Mouse (Mus musculus) ES-Bruce4 (cell line): ENCODE data around the gene Renbp. TPM values are rescaled to one million over a fixed set of nuclear protein-coding genes. Genes with fewer than 3 reads are reported as not detected.

Source experiments
- H3K27ac ChIP-seq: 2 replicates; pipeline ENCODE4 v1.5.1; 2012; ENCODE audit warnings: low read length, inconsistent platforms; ENCODE audit not compliant: insufficient read depth
- H3K27me3 ChIP-seq: 2 replicates; pipeline ENCODE4 v1.6.1; 2012; ENCODE audit warnings: mild to moderate bottlenecking, low read length, inconsistent platforms; ENCODE audit not compliant: control insufficient read depth, poor library complexity, insufficient read depth, severe bottlenecking
- H3K36me3 ChIP-seq: 2 replicates; pipeline ENCODE4 v1.6.1; 2012; ENCODE audit warnings: inconsistent platforms, mild to moderate bottlenecking, low read length, moderate library complexity; ENCODE audit not compliant: control insufficient read depth, poor library complexity, insufficient read depth, severe bottlenecking
- H3K4me1 ChIP-seq: one replicate; pipeline ENCODE4 v1.8.1; 2011; ENCODE audit warnings: low read length; ENCODE audit not compliant: control insufficient read depth, insufficient read depth
- H3K4me3 ChIP-seq: 2 replicates; pipeline ENCODE4 v1.5.1; 2011; ENCODE audit warnings: low read depth, mild to moderate bottlenecking, low read length
- H3K9ac ChIP-seq: 2 replicates; pipeline ENCODE4 v1.6.1; 2012; ENCODE audit warnings: low read depth, mild to moderate bottlenecking, inconsistent platforms; ENCODE audit not compliant: poor library complexity, severe bottlenecking
- H3K9me3 ChIP-seq: replicated peaks from 2 replicates; pipeline ENCODE4 v1.6.1; 2012; ENCODE audit warnings: mild to moderate bottlenecking, low read length, inconsistent platforms; ENCODE audit not compliant: control insufficient read depth, poor library complexity, insufficient read depth, severe bottlenecking
- CTCF ChIP-seq: IDR thresholded peaks from one replicate; pipeline ENCODE4 v1.8.1; 2011; ENCODE audit warnings: low read depth, low read length
- EP300 ChIP-seq: IDR thresholded peaks from 2 replicates; pipeline ENCODE4 v1.6.1; 2011; ENCODE audit warnings: low read depth, low read length; ENCODE audit not compliant: insufficient read depth
- POLR2A ChIP-seq: IDR thresholded peaks from one replicate; pipeline ENCODE4 v1.8.1; 2011; ENCODE audit warnings: low read length; ENCODE audit not compliant: insufficient read depth
- polyA plus RNA-seq: library from polyadenylated mRNA; stranded (reverse); fragments of >200 nt; gene quantifications from 2 replicates; pipeline ENCODE4 v1.2.4, GENCODE M21; 2011; ENCODE audit warnings: low read depth; ENCODE audit not compliant: missing spikeins, insufficient read depth, insufficient read length

Gene Renbp
- polyA plus RNA-seq, 1 experiment: 79.7 TPM

- TF ChIP-seq POLR2A: no peak
- TF ChIP-seq EP300: no peak
- TF ChIP-seq CTCF: no peak
- Histone ChIP-seq H3K9me3 (no peaks in the 10 kb centered on the region), H3K9ac (no peak overlapping the region), H3K4me3 (no peak overlapping the region), H3K36me3 (no peaks in the 10 kb centered on the region; the same call in 1 of the 2 replicates), H3K4me1 (no peaks in the 10 kb centered on the region), H3K27me3 (no peaks in the 10 kb centered on the region), H3K27ac (no peak overlapping the region)
Measured at GRCm38 (mm10) chrX:73969167-73969566, 38.5 kb upstream of the Renbp start.

- H3K27me3 ChIP-seq: no peaks in the 10 kb centered on the region
- H3K4me3 ChIP-seq: peak overlapping the region; percentile 99
- peaks cover 5% of the 10 kb centered on the region for H3K36me3 ChIP-seq
- no peaks in the 10 kb centered on the region for H3K4me1 ChIP-seq
- H3K27ac ChIP-seq: peak overlapping the region; percentile 97
- TF ChIP-seq POLR2A: no peak
- no peak for TF ChIP-seq CTCF
- no peak for TF ChIP-seq EP300
- peak overlapping the region; percentile 96 for H3K9ac ChIP-seq
- no peaks in the 10 kb centered on the region for H3K9me3 ChIP-seq
Measured at GRCm38 (mm10) chrX:73967177-73968075, 36.8 kb upstream of the Renbp start.

DNA sequence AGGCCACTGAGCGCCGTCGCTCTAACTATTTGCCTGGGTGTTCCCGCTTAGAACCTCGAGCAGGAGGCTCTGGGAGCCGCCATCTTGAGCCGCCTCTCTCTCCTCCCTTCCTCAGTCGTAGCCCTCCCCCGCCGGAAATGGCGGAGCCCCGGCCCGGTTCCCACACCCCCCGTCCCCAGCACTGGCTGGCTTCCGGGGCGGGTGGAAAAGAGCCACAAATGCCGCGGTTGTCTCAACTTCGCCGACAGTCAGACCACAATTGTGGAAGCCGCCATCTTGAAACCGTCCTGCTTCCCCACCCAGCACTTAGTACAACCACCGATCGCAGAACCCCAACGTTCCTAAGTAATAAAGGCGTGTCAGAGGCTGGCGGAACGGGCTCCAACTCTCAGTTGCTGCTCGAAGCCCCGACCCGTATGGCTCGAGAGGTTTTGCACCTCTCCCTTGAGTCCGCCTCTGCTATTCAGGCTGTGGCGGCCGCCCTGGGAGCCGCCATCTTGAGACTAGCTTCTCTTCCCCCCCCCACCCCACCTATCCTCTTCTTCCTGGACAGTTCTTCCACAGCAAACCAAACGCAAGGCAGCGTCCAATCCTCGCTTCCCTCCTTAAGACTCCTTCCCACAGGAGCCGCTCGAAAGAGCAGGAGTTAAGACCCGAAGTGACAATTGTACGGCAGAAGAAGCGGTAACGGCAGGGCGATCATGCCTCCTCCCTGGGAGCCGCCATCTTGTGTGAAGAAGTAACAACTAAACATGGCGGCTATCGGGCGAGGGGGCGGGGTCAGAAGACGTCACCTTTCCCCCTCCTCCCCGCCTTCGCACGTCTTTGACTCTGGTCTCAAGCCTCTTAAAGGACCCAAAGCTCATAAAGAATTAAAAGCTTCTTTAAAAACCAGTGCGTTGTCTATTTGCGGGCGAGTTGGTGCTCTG lies 35.9 kb upstream of the Renbp start, which contains the start of gene Hcfc1:
Gene Hcfc1, minus strand, starts transcription at position 110 of the 929 bp plus-strand sequence.
- no peaks in the 10 kb centered on the region for H3K27me3 ChIP-seq
- no peaks in the 10 kb centered on the region for H3K4me1 ChIP-seq
- no peaks in the 10 kb centered on the region for H3K9me3 ChIP-seq

GRCm38 (mm10) chrX:73965307-73965706 lies 34.7 kb upstream of the Renbp start:
- TF ChIP-seq CTCF (no peak), POLR2A (no peak), EP300 (no peak)
- Histone ChIP-seq H3K27me3 (no peaks in the 10 kb centered on the region), H3K9me3 (no peaks in the 10 kb centered on the region), H3K36me3 (peaks cover 24% of the 10 kb centered on the region), H3K27ac (peak overlapping the region; percentile 97), H3K9ac (peak overlapping the region; percentile 96), H3K4me3 (peak overlapping the region; percentile 99), H3K4me1 (peaks cover 2% of the 10 kb centered on the region)

More for the DNA sequence above, 35.9 kb upstream of the Renbp start, which contains the start of gene Hcfc1:
- Histone ChIP-seq H3K27ac (peak within 1 kb of the TSS; percentile 97), H3K9ac (peak within 1 kb of the TSS; percentile 96), H3K36me3 (peaks cover 14% of the 10 kb centered on the region), H3K4me3 (peak within 1 kb of the TSS; percentile 99)
- no peak for TF ChIP-seq CTCF
- TF ChIP-seq EP300: no peak
- no peak for TF ChIP-seq POLR2A

GRCm38 (mm10) chrX:73964363-73964762 lies 33.7 kb upstream of the Renbp start:
- Histone ChIP-seq H3K9me3 (no peaks in the 10 kb centered on the region), H3K4me3 (peak overlapping the region; percentile 99), H3K27ac (no peak overlapping the region), H3K27me3 (no peaks in the 10 kb centered on the region), H3K4me1 (peaks cover 2% of the 10 kb centered on the region), H3K36me3 (peaks cover 34% of the 10 kb centered on the region), H3K9ac (peak overlapping the region; percentile 96)
- TF ChIP-seq CTCF: no peak
- TF ChIP-seq EP300: no peak
- no peak for TF ChIP-seq POLR2A
